In genomic region chr4:130006533-130006932, GRCm38 (mm10) we compare ENCODE assay signal across 8 mouse cellular contexts. TPM values are rescaled to one million over a fixed set of nuclear protein-coding genes. Genes with fewer than 3 reads are reported as not detected.
DNase-seq lines count a peak whose midpoint lies in the region; ATAC-seq lines count a peak whose summit lies in the region.

No protein-coding gene starts in this region.

- no peaks in the 10 kb centered on the region for H3K27me3 ChIP-seq in forebrain, embryonic 15.5 days
- H3K27me3 ChIP-seq in liver, embryonic 15.5 days = peaks cover 72% of the 10 kb centered on the region

- DNase-seq in thymus, postnatal 25 days = peak; percentile 21
- no peak for DNase-seq in thymus, postnatal 0 days (ENCODE audit: low spot score)
- DNase-seq in testis, postnatal 10 days (ENCODE audit: low spot score) = peak; percentile 55
- DNase-seq in right cerebral cortex, adult 2 months (ENCODE audit: low spot score in 2 of 2) = no peak
- DNase-seq in cerebellum, postnatal 4 days (ENCODE audit: low spot score in 2 of 2) = no peak

- no peak overlapping the region for H3K4me3 ChIP-seq in forebrain, embryonic 15.5 days
- no peak overlapping the region for H3K4me3 ChIP-seq in liver, embryonic 15.5 days (replicated peaks)

- 13% methylated on average over 25 of the region's 25 CpGs for WGBS in forebrain, embryonic 15.5 days
- 10% methylated on average over 25 of the region's 25 CpGs for WGBS in liver, embryonic 15.5 days (ENCODE audit: insufficient replicate concordance)

- H3K27ac ChIP-seq in forebrain, embryonic 15.5 days (replicated peaks) = no peak overlapping the region
- no peak overlapping the region for H3K27ac ChIP-seq in liver, embryonic 15.5 days (replicated peaks)

- peak overlapping the region; percentile 30 for H3K4me2 ChIP-seq in forebrain, embryonic 15.5 days (replicated peaks)
- peak overlapping the region; percentile 52 for H3K4me2 ChIP-seq in liver, embryonic 15.5 days

- ATAC-seq in forebrain, embryonic 15.5 days (replicated peaks) = no peak
- no peak for ATAC-seq in liver, embryonic 15.5 days (ENCODE audit: insufficient read depth)
- ATAC-seq in frontal cortex, adult (ENCODE audit: low TSS enrichment) = no peak

- peaks cover 17% of the 10 kb centered on the region for H3K36me3 ChIP-seq in forebrain, embryonic 15.5 days
- no peaks in the 10 kb centered on the region for H3K36me3 ChIP-seq in liver, embryonic 15.5 days (replicated peaks)

- no peak overlapping the region for H3K9ac ChIP-seq in forebrain, embryonic 15.5 days (replicated peaks)
- H3K9ac ChIP-seq in liver, embryonic 15.5 days = no peak overlapping the region

- H3K4me1 ChIP-seq in forebrain, embryonic 15.5 days = peaks cover 13% of the 10 kb centered on the region
- H3K4me1 ChIP-seq in liver, embryonic 15.5 days (replicated peaks) = 0 out of 2 replicates have a peak, but pooled peaks cover 4% of the 10 kb centered on the region

- no peaks in the 10 kb centered on the region for H3K9me3 ChIP-seq in forebrain, embryonic 15.5 days
- H3K9me3 ChIP-seq in liver, embryonic 15.5 days (replicated peaks) = no peaks in the 10 kb centered on the region

RNA-seq across cellular contexts. Expression of gene Adgrb2, which starts 21.9 kb away (rescaled TPM):
- polyA plus RNA-seq in thymus, postnatal 0 days (2015; fragmentation: Nextera tagmentation; extraction: Ambion mirVana) = 0.17 and 0.36 TPM in 2 replicates
- 12.9 and 13.2 TPM in 2 replicates for polyA plus RNA-seq in forebrain, embryonic 15.5 days (2015; fragmentation: Nextera tagmentation; extraction: Ambion mirVana)
- polyA plus RNA-seq in liver, embryonic 15.5 days (2015; fragmentation: Nextera tagmentation; extraction: Ambion mirVana) = 0.06 and 0.22 TPM in 2 replicates

RNA-seq across cellular contexts. Expression of gene Col16a1, which starts 41.1 kb away (rescaled TPM):
- polyA plus RNA-seq in thymus, postnatal 0 days (2015; fragmentation: Nextera tagmentation; extraction: Ambion mirVana) = 3.5 and 6.2 TPM in 2 replicates
- polyA plus RNA-seq in forebrain, embryonic 15.5 days (2015; fragmentation: Nextera tagmentation; extraction: Ambion mirVana) = 4.6 and 5.1 TPM in 2 replicates
- polyA plus RNA-seq in liver, embryonic 15.5 days (2015; fragmentation: Nextera tagmentation; extraction: Ambion mirVana) = 3.4 and 3.6 TPM in 2 replicates

Comparison
In these comparisons a context has a peak if more than half of its experiments do, and no peak if none do; other contexts are left out.
1. DNase-seq: peak in thymus, postnatal 25 days (single experiment) and testis, postnatal 10 days (single experiment); none in thymus, postnatal 0 days (single experiment), right cerebral cortex, adult 2 months (0 of 2) and cerebellum, postnatal 4 days (0 of 2).
2. RNA of gene Adgrb2, which starts 21.9 kb away (polyA plus RNA-seq): 12.9 to 13.2 TPM in forebrain, embryonic 15.5 days; 0.06 to 0.22 TPM in liver, embryonic 15.5 days and 0.17 to 0.36 TPM in thymus, postnatal 0 days; every median in the first group is over 10 times any median in the second.